Mouse (Mus musculus) myocyte (in vitro differentiated cells): ENCODE results near the gene Hist1h3d. TPM values are rescaled to one million over a fixed set of nuclear protein-coding genes. Genes with fewer than 3 reads are reported as not detected.
"Not testable (repeated sequence)": the region's sequence is repeated elsewhere in the genome, so short reads cannot be mapped to it uniquely, and the experiment has no call there.

Source experiments
- H3K27me3 ChIP-seq: one replicate; pipeline ENCODE4 v1.6.1; 2011; ENCODE audit not compliant: control insufficient read depth, insufficient read depth, insufficient read length
- H3K36me3 ChIP-seq: one replicate; pipeline ENCODE4 v1.6.1; 2011; ENCODE audit not compliant: control insufficient read depth, insufficient read depth
- H3K4me2 ChIP-seq: one replicate; pipeline ENCODE4 v1.6.1; 2011; ENCODE audit warnings: low read depth, control low read depth
- H3K4me3 ChIP-seq: one replicate; pipeline ENCODE4 v1.5.1; 2011; ENCODE audit warnings: mild to moderate bottlenecking, control low read depth, moderate library complexity
- H3K79me2 ChIP-seq: one replicate; pipeline ENCODE4 v1.6.1; 2011; ENCODE audit not compliant: control insufficient read depth, insufficient read depth
- H3ac ChIP-seq: one replicate; pipeline ENCODE4 v1.6.1; 2011; ENCODE audit not compliant: control insufficient read depth, insufficient read length
- E2F4 ChIP-seq: IDR thresholded peaks from one replicate; pipeline ENCODE4 v1.6.1; 2011; ENCODE audit warnings: mild to moderate bottlenecking, control low read depth, moderate library complexity; ENCODE audit not compliant: insufficient read depth
- MAX ChIP-seq: IDR thresholded peaks from one replicate; pipeline ENCODE4 v1.6.1; 2011; ENCODE audit warnings: low read depth, mild to moderate bottlenecking, control low read depth
- MYOD1 ChIP-seq, 3 experiments: IDR thresholded peaks; one replicate each; pipeline ENCODE4 v1.6.1; 2011; ENCODE audit warnings: control low read depth in 2 of 3, low read depth in 2 of 3, mild to moderate bottlenecking in 2 of 3, moderate library complexity in 1 of 3; ENCODE audit not compliant: insufficient read length in 2 of 3, control insufficient read depth in 1 of 3
- MYOG ChIP-seq, 3 experiments: IDR thresholded peaks; one replicate each; pipeline ENCODE4 v1.6.1; 2011; ENCODE audit warnings: control low read depth in 2 of 3, low read depth in 2 of 3, mild to moderate bottlenecking in 2 of 3; ENCODE audit not compliant: insufficient read length in 2 of 3, control insufficient read depth in 1 of 3, insufficient read depth in 1 of 3
- POLR2A ChIP-seq: IDR thresholded peaks from one replicate; pipeline ENCODE4 v1.6.1; 2011; ENCODE audit warnings: low read depth, mild to moderate bottlenecking, control low read depth, moderate library complexity; ENCODE audit not compliant: insufficient read length
- POLR2AphosphoS2 ChIP-seq: IDR thresholded peaks from one replicate; pipeline ENCODE4 v1.6.1; 2011; ENCODE audit warnings: low read depth, control low read depth; ENCODE audit not compliant: insufficient read length
- REST ChIP-seq: IDR thresholded peaks from one replicate; pipeline ENCODE4 v1.6.1; 2011; ENCODE audit warnings: mild to moderate bottlenecking, control low read depth, moderate library complexity; ENCODE audit not compliant: insufficient read depth, insufficient read length
- SRF ChIP-seq: IDR thresholded peaks from one replicate; pipeline ENCODE4 v1.6.1; 2011; ENCODE audit warnings: low read depth; ENCODE audit not compliant: control insufficient read depth, insufficient read length
- TCF12 ChIP-seq: IDR thresholded peaks from one replicate; pipeline ENCODE4 v1.6.1; 2011; ENCODE audit warnings: mild to moderate bottlenecking, control low read depth; ENCODE audit not compliant: poor library complexity, insufficient read depth, severe bottlenecking
- TCF3 ChIP-seq: IDR thresholded peaks from one replicate; pipeline ENCODE4 v1.6.1; 2011; ENCODE audit warnings: low read depth, control low read depth; ENCODE audit not compliant: insufficient read length
- USF1 ChIP-seq: IDR thresholded peaks from one replicate; pipeline ENCODE4 v1.6.1; 2011; ENCODE audit warnings: low read depth, mild to moderate bottlenecking, control low read depth, moderate library complexity
- polyA plus RNA-seq: library from polyadenylated mRNA; unstranded; fragments of >200 nt; fragmentation: generic; extraction: Trizol; gene quantifications from one replicate; pipeline ENCODE4 v1.2.1, GENCODE M21; 2012; ENCODE audit warnings: missing spikeins

Hist1h3d gene
- polyA plus RNA-seq, 1 experiment: 2.5 TPM

DNA sequence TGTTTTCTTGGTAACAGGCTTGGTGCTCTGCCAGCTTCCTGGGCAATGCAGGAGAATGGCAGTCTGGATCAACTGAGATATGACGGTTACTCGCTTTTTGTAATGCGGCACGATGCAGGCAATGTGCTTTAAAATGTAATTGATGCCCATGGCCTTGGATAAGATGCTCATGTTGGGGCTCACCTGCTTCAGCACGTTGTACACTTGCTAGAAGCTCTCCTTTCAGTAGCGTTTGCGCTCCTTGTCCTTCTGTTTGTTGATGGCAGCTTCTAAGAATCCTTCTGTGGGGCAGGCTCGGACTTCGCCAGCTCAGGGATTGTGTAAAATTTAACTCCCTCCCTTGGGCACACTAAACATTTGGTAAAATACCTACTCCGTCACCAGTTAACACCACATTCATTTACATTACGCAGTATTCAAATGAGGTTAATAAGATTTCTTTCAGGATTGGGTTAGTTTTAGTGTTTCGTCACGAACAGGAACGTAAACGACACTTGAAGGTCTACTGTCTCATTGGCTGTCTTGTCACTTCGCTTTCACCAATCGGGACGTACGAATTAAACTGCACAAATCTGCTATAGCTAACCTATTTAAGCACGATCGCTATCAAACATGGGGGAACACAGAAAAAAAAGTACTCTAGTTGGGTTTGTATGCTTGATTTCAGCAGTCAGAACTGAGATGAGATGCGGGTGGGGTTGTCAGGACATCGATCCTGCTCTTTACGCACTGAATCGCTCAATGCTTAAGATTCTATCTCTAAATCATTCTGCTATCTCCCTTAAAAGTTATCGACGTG is 45.4 kb downstream of the Hist1h3d start, which contains the start of gene Hist1h2be:
Hist1h2be (minus strand) TSS at position 392 of the 799 bp plus-strand sequence.
- Histone ChIP-seq H3K4me3 (peak within 1 kb of the TSS; percentile 87), H3ac (no peak within 1 kb of the TSS), H3K27me3 (no peaks in the 10 kb centered on the region), H3K79me2 (no peaks in the 10 kb centered on the region), H3K4me2 (peak within 1 kb of the TSS; percentile 93), H3K36me3 (no peaks in the 10 kb centered on the region)
- TF ChIP-seq POLR2A (peak; percentile 5), MYOG (IDR thresholded peaks at IDR 0.05; ENCODE audit: control insufficient read depth in 1 of 3, insufficient read depth in 1 of 3, insufficient read length in 2 of 3, low read depth in 2 of 3) (no peak), E2F4 (no peak), POLR2AphosphoS2 (peak; percentile 64)

DNA sequence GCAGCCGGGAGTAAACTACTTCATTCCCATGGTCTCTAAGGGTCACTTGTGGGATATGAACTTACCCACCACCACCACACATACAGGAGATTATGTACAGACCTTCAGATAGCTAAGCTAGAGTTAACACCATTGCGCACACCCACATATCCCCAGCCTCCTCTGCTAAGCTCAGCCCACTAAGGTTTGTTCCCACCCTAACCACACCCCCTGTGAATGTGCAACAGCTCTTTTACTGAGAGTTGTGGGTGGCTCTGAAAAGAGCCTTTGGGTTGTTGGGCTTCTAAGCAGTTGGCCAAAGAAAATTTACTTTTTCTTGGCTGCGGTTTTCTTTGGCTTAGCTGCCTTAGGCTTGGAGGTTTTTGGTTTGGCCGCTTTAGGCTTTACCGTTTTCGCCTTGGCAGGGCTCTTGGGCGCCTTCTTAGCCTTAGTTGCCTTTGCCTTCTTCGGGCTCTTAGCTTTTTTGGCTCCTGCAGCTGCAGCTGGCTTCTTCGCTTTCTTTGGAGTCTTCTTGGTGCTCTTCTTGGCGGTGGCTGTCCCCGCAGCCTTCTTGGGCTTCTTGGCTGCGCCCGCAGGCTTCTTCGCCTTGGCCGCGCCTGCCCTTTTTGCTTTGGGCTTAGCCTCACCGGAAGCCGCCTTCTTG is 46.1 kb downstream of the Hist1h3d start:
- Histone ChIP-seq H3K27me3 (no peaks in the 10 kb centered on the region), H3ac (no peak overlapping the region), H3K36me3 (no peaks in the 10 kb centered on the region), H3K79me2 (no peaks in the 10 kb centered on the region), H3K4me2 (peak overlapping the region; percentile 93), H3K4me3 (peak overlapping the region; percentile 87)
- TF ChIP-seq REST: no peak
- TF ChIP-seq POLR2A: peak; percentile 88
- peak; percentile 98 for TF ChIP-seq POLR2AphosphoS2
- TF ChIP-seq USF1: no peak
- TF ChIP-seq MYOD1 (IDR thresholded peaks at IDR 0.05; ENCODE audit: control insufficient read depth in 1 of 3, insufficient read length in 2 of 3, low read depth in 2 of 3): no peak
- no peak for TF ChIP-seq E2F4

DNA sequence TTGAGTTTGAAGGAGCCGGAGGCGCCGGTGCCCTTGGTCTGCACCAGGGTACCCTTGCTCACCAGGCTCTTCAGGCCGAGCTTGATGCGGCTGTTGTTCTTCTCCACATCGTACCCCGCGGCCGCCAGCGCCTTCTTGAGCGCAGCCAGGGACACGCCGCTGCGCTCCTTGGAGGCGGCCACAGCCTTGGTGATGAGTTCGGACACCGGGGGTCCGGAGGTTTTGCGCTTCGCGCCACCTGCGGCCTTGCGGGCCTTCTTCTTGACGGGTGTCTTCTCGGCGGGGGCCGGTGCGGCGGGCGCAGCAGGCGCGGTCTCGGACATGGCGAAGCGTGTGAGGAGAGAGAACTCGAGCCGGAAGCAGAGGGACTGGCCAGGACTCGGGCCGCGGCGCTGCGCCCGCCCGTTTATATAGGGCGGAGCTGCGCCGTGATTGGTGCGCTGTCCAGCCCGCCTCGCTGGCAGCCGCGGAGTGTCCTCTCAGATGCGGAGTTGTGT is 46.7 kb downstream of the Hist1h3d start, which contains the start of gene Hist1h1e:
Hist1h1e (minus strand) TSS at position 384 of the 497 bp plus-strand sequence.
- not testable (repeated sequence) for H3K36me3 ChIP-seq

DNA sequence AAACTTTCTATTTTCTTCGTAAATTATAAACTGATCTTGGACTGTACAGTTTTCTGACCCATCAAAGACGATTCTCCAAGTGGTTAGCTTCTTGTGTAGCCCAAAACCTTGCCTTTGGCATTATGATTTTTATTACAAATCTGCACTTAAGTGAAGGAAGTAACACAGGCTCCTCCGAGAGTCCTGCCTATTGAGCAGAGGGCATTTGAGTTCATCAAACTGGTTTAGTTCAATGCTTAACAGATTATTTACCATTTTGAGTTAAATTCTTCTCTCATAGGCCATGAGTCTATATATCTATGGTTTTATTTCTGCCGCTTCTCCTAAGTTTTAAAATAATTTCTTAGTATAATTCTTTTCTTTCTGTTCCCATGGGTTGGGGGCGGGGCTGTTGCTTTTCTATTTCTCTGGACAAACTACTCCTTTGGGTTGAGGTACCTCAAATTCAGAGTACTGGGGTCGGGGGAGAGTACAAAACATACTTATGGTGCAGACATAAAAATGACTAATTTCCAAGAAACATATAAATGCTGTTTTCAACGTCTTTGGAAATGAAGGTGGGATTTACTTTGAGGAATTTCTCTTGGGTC is 47.4 kb downstream of the Hist1h3d start:
- no peaks in the 10 kb centered on the region for H3K79me2 ChIP-seq
- TF ChIP-seq E2F4 (no peak), MAX (no peak), SRF (no peak), REST (no peak), POLR2AphosphoS2 (no peak), MYOG (IDR thresholded peaks at IDR 0.05; ENCODE audit: control insufficient read depth in 1 of 3, insufficient read depth in 1 of 3, insufficient read length in 2 of 3, low read depth in 2 of 3) (no peak), TCF12 (no peak), USF1 (no peak), POLR2A (no peak), MYOD1 (IDR thresholded peaks at IDR 0.05; ENCODE audit: control insufficient read depth in 1 of 3, insufficient read length in 2 of 3, low read depth in 2 of 3) (no peak), TCF3 (no peak)
- H3K36me3 ChIP-seq: no peaks in the 10 kb centered on the region
- no peak overlapping the region for H3ac ChIP-seq
- peak overlapping the region; percentile 84 for H3K4me2 ChIP-seq
- H3K27me3 ChIP-seq: no peaks in the 10 kb centered on the region
- H3K4me3 ChIP-seq: peak overlapping the region; percentile 87

More for the DNA sequence above, 46.7 kb downstream of the Hist1h3d start, which contains the start of gene Hist1h1e:
- peak within 1 kb of the TSS; percentile 87 for H3K4me3 ChIP-seq
- H3K79me2 ChIP-seq, H3ac ChIP-seq, H3K27me3 ChIP-seq: not testable (repeated sequence)
- peak; percentile 96 for TF ChIP-seq POLR2AphosphoS2
- TF ChIP-seq E2F4: peak; percentile 16
- peak; percentile 40 for TF ChIP-seq REST
- peak in 1 of 3 experiments; percentile 19 for TF ChIP-seq MYOG (IDR thresholded peaks at IDR 0.05; ENCODE audit: control insufficient read depth in 1 of 3, insufficient read depth in 1 of 3, insufficient read length in 2 of 3, low read depth in 2 of 3)
- TF ChIP-seq POLR2A: peak; percentile 89
- peak within 1 kb of the TSS; percentile 93 for H3K4me2 ChIP-seq

Other genes with a start within 250 kb of the Hist1h3d start
- 4.3 TPM for gene Zfp322a, start 206.6 kb upstream of the Hist1h3d start, polyA plus RNA-seq
- 7.4 TPM for gene Abt1, start 151.9 kb upstream of the Hist1h3d start, polyA plus RNA-seq
- gene Btn1a1, start 109.9 kb upstream of the Hist1h3d start, polyA plus RNA-seq: 0.02 TPM
- 0.20 TPM for gene Btn2a2, start 86.9 kb upstream of the Hist1h3d start, polyA plus RNA-seq
- gene Hist1h4h, start 44.7 kb upstream of the Hist1h3d start, polyA plus RNA-seq: 21.5 TPM
- 24.4 TPM for gene Hist1h2af, start 41.9 kb upstream of the Hist1h3d start, polyA plus RNA-seq
- gene Hist1h3g, start 40.3 kb upstream of the Hist1h3d start, polyA plus RNA-seq: 3.3 TPM
- 1.1 TPM for gene Hist1h2bh, start 32.4 kb upstream of the Hist1h3d start, polyA plus RNA-seq
- 0.91 TPM for gene Hist1h3f, start 31.7 kb upstream of the Hist1h3d start, polyA plus RNA-seq
- 4.1 TPM for gene Hist1h4f, start 24.1 kb upstream of the Hist1h3d start, polyA plus RNA-seq
- 0.65 TPM for gene Hist1h1d, start 22.5 kb upstream of the Hist1h3d start, polyA plus RNA-seq
- 1.7 TPM for gene Hist1h3e, start 13.4 kb upstream of the Hist1h3d start, polyA plus RNA-seq
- 4.5 TPM for gene Hist1h2ae, start 4.5 kb upstream of the Hist1h3d start, polyA plus RNA-seq
- 7.8 TPM for gene Hist1h2bg, start 4.4 kb upstream of the Hist1h3d start, polyA plus RNA-seq
- 2.1 TPM for gene Hist1h2bf, start 1.6 kb upstream of the Hist1h3d start, polyA plus RNA-seq
- 1.6 TPM for gene Hist1h2ad, start 1.4 kb upstream of the Hist1h3d start, polyA plus RNA-seq
- gene Hist1h4d, start 5.8 kb downstream of the Hist1h3d start, polyA plus RNA-seq: 1.8 TPM
- 4.3 TPM for gene Hist1h2be, start 45.4 kb downstream of the Hist1h3d start, polyA plus RNA-seq
- 4.7 TPM for gene Hist1h1e, start 46.8 kb downstream of the Hist1h3d start, polyA plus RNA-seq
- gene Hist1h2ac, start 108.2 kb downstream of the Hist1h3d start, polyA plus RNA-seq: 1.3 TPM
- gene Hist1h2bc, start 108.4 kb downstream of the Hist1h3d start, polyA plus RNA-seq: 113 TPM
- 0.05 TPM for gene Hist1h1t, start 120.1 kb downstream of the Hist1h3d start, polyA plus RNA-seq
- gene Hist1h4c, start 122.7 kb downstream of the Hist1h3d start, polyA plus RNA-seq: 0.56 TPM
- gene Hfe, start 135.1 kb downstream of the Hist1h3d start, polyA plus RNA-seq: 5.1 TPM
- 273 TPM for gene Hist1h1c, start 163.0 kb downstream of the Hist1h3d start, polyA plus RNA-seq
- gene Hist1h3c, start 169.8 kb downstream of the Hist1h3d start, polyA plus RNA-seq: 2.5 TPM
- gene Hist1h2bb, start 171.0 kb downstream of the Hist1h3d start, polyA plus RNA-seq: 1.3 TPM
- 2.1 TPM for gene Hist1h2ab, start 175.4 kb downstream of the Hist1h3d start, polyA plus RNA-seq
- 1.3 TPM for gene Hist1h3b, start 176.5 kb downstream of the Hist1h3d start, polyA plus RNA-seq
- gene Hist1h4b, start 181.2 kb downstream of the Hist1h3d start, polyA plus RNA-seq: 5.5 TPM
- gene Hist1h4a, start 185.5 kb downstream of the Hist1h3d start, polyA plus RNA-seq: 4.2 TPM
- gene Hist1h3a, start 186.6 kb downstream of the Hist1h3d start, polyA plus RNA-seq: 1.3 TPM
- gene Hist1h1a, start 187.9 kb downstream of the Hist1h3d start, polyA plus RNA-seq: 0.98 TPM
- gene Trim38, start 194.2 kb downstream of the Hist1h3d start, polyA plus RNA-seq: not detected
- gene Slc17a2, start 231.2 kb downstream of the Hist1h3d start, polyA plus RNA-seq: not detected